Mouse (Mus musculus): ENCODE data around the gene Pyy. TPM values are rescaled to one million over a fixed set of nuclear protein-coding genes. Genes with fewer than 3 reads are reported as not detected.

Gene Pyy
- not detected in 2 replicates for polyA plus RNA-seq (2012; ENCODE audit: low replicate concordance)

GRCm38 (mm10) chr11:102107732-102108131 lies at the start of gene Pyy:
TSS of gene Pyy (minus strand) at chr11:102107832.

GRCm38 (mm10) chr11:102156039-102156785 lies 48.6 kb upstream of the Pyy start, which contains the start of gene Tmem101:
TSS of gene Tmem101 (minus strand) at chr11:102156404.

GRCm38 (mm10) chr11:102145471-102146001 lies 37.9 kb upstream of the Pyy start, which contains the start of gene Nags:
TSS of gene Nags (plus strand) at chr11:102145513.

DNA sequence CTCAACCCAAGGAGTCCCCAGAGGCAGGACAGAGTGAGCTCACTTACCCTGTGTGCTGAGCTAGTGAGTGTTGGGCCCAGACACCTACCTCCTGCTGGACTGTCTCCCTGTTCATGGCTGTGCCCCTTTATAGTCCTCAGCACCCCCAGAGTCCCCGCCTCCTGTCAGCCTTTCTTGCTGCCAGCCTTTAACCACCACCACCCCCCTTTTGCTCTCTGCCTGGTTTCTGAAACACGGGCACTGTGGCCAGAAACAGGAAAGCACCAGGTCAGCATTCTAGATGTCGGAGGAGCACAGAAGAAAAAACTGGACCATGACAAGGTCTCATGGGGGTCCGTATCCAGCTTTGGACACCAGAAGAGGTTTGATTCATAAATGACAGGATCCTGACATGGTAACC lies 6.4 kb downstream of the Pyy start, which contains the start of gene Ppy:
Gene Ppy (minus strand): TSS at position 101 of the 400 bp plus-strand sequence.

GRCm38 (mm10) chr11:102087931-102088898 lies 19.4 kb downstream of the Pyy start, which contains the start of gene Mpp2:
TSS of gene Mpp2 (minus strand) at chr11:102088515.

Other genes starting within 250 kb of the Pyy start
- gene Meox1, start 213.5 kb downstream of the Pyy start, polyA plus RNA-seq (2012; ENCODE audit: low replicate concordance) = not detected in 2 replicates
- not detected in 2 replicates for gene Sost, start 140.8 kb downstream of the Pyy start, polyA plus RNA-seq (2012; ENCODE audit: low replicate concordance)
- not detected in 2 replicates for gene Cfap97d1, start 123.6 kb downstream of the Pyy start, polyA plus RNA-seq (2012; ENCODE audit: low replicate concordance)
- 16.2 and 38.6 TPM in 2 replicates for gene Dusp3, start 120.8 kb downstream of the Pyy start, polyA plus RNA-seq (2012; ENCODE audit: low replicate concordance)
- 0.05 and 0.06 TPM in 2 replicates for gene Mpp3, start 79.4 kb downstream of the Pyy start, polyA plus RNA-seq (2012; ENCODE audit: low replicate concordance)
- 0.97 and 1.6 TPM in 2 replicates for gene Cd300lg, start 66.3 kb downstream of the Pyy start, polyA plus RNA-seq (2012; ENCODE audit: low replicate concordance)
- gene Mpp2, start 19.3 kb downstream of the Pyy start, polyA plus RNA-seq (2012; ENCODE audit: low replicate concordance) = 1.7 and 6.2 TPM in 2 replicates
- not detected in 2 replicates for gene Ppy, start 6.5 kb downstream of the Pyy start, polyA plus RNA-seq (2012; ENCODE audit: low replicate concordance)
- 0.45 TPM in 1 of 2 replicates, not detected in the other for gene Nags, start 37.7 kb upstream of the Pyy start, polyA plus RNA-seq (2012; ENCODE audit: low replicate concordance)
- 4.5 and 9.7 TPM in 2 replicates for gene Tmem101, start 48.6 kb upstream of the Pyy start, polyA plus RNA-seq (2012; ENCODE audit: low replicate concordance)
- gene Lsm12, start 77.5 kb upstream of the Pyy start, polyA plus RNA-seq (2012; ENCODE audit: low replicate concordance) = 80.7 and 88.6 TPM in 2 replicates
- 19.6 and 22.2 TPM in 2 replicates for gene G6pc3, start 81.8 kb upstream of the Pyy start, polyA plus RNA-seq (2012; ENCODE audit: low replicate concordance)
- gene Hdac5, start 122.3 kb upstream of the Pyy start, polyA plus RNA-seq (2012; ENCODE audit: low replicate concordance) = 125 and 273 TPM in 2 replicates
- 0.09 and 1.5 TPM in 2 replicates for gene BC030867, start 141.1 kb upstream of the Pyy start, polyA plus RNA-seq (2012; ENCODE audit: low replicate concordance)
- 0.11 TPM in 1 of 2 replicates, not detected in the other for gene Asb16, start 160.9 kb upstream of the Pyy start, polyA plus RNA-seq (2012; ENCODE audit: low replicate concordance)
- gene Tmub2, start 177.1 kb upstream of the Pyy start, polyA plus RNA-seq (2012; ENCODE audit: low replicate concordance) = 53.7 and 63.0 TPM in 2 replicates
- 76.6 and 104 TPM in 2 replicates for gene Atxn7l3, start 188.8 kb upstream of the Pyy start, polyA plus RNA-seq (2012; ENCODE audit: low replicate concordance)
- gene Ubtf, start 211.9 kb upstream of the Pyy start, polyA plus RNA-seq (2012; ENCODE audit: low replicate concordance) = 95.4 and 155 TPM in 2 replicates